8 mouse cellular contexts compared by ENCODE assay signal in the genomic region with DNA sequence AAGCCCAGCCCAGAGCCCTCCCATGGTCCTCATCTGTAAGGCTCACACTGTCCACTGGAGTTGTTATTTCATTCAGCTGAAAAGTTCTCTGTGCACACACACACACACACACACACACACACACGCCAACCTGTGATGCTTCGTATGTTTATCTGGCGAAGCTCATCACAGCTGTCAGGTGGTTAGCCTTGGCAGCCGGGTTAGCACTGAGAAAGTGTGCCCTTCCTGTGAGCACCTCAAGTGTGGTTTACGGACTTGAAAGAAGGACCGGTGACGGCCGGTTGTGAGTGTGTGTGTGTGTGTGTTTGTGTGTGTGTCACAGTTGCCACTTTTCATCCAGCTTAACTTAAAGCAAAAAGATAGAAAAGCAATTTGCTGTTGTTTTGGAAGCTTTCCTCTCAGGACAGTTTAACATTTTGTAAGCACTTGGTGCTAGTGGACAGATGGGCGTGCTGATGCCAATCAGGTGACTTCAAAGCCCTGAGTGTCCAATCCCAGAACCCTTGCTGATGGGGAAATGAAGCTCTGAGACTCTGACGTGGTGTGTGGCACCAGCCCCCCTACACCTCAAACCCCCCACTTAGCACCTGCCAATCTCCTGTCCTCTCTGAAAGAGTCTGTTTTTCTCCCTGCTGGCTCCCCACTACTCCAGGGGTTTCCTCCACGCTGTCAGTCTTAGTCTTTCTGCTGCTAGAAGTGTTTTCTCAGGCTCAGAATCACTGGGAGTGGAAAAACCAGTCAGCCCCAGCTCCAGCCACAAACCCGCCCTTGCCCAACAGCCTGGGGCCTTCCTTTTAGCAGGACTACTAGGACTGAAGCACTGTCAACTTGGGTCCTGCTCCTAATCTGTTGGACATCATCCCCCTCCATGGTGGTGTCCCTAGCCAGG.
DNase-seq lines count a peak whose midpoint lies in the region; ATAC-seq lines count a peak whose summit lies in the region.
"Had no signal": no experiment of that assay in that cellular context is flagged by ENCODE, and none has a peak within 500 bp of the region (broad histone marks: within the 10 kb centered on the region; RNA-seq: fewer than 3 reads in every experiment).

No protein-coding gene starts in this region.

- H3K4me3 ChIP-seq in intestine, embryonic 15.5 days (replicated peaks), result no peak overlapping the region
- H3K4me3 ChIP-seq in intestine, embryonic 16.5 days (ENCODE audit: low read length), result no peak overlapping the region

- no peaks in the 10 kb centered on the region for H3K36me3 ChIP-seq in intestine, embryonic 15.5 days
- H3K36me3 ChIP-seq in intestine, embryonic 16.5 days (ENCODE audit: control insufficient read depth, insufficient read depth, low read length), result no peaks in the 10 kb centered on the region

- no peaks in the 10 kb centered on the region for H3K27me3 ChIP-seq in intestine, embryonic 15.5 days (replicated peaks)
- no peaks in the 10 kb centered on the region for H3K27me3 ChIP-seq in intestine, embryonic 16.5 days (replicated peaks; ENCODE audit: control insufficient read depth, insufficient read depth, low read length)

- no peaks in the 10 kb centered on the region for H3K9me3 ChIP-seq in intestine, embryonic 15.5 days
- H3K9me3 ChIP-seq in intestine, embryonic 16.5 days (ENCODE audit: control insufficient read depth, low read length), result no peaks in the 10 kb centered on the region

- peaks cover 8% of the 10 kb centered on the region; the same call in 1 of the 2 replicates for H3K4me1 ChIP-seq in intestine, embryonic 15.5 days (replicated peaks)
- peaks cover 11% of the 10 kb centered on the region for H3K4me1 ChIP-seq in intestine, embryonic 16.5 days (ENCODE audit: control insufficient read depth, insufficient read depth, low read length)

- peak; percentile 29 for DNase-seq in 416B (ENCODE audit: low read depth)
- DNase-seq in CD8-positive naive resting alpha-beta T cell, adult 2 months (ENCODE audit: low read depth in 2 of 2, low spot score in 2 of 2), result peak; percentile 68 to 73
- no peak for DNase-seq in left cerebral cortex, adult 11 months (ENCODE audit: low spot score)
- DNase-seq in layer of hippocampus, adult 8-10 months (ENCODE audit: low spot score in 2 of 2), result no peak
- DNase-seq: layer of hippocampus, postnatal 36 days had no signal

- 0 out of 2 replicates have a peak, but pooled peaks have one; percentile 15 for ATAC-seq in intestine, embryonic 15.5 days
- ATAC-seq in intestine, embryonic 16.5 days, result no peak
- ATAC-seq in megakaryocyte, adult 5-6 weeks (ENCODE audit: poor library complexity, severe bottlenecking), result peak; percentile 49; the same call in 1 of the 2 replicates

- H3K4me2 ChIP-seq in intestine, embryonic 15.5 days (replicated peaks), result no peak overlapping the region
- no peak overlapping the region for H3K4me2 ChIP-seq in intestine, embryonic 16.5 days (ENCODE audit: low read depth, low read length)

- WGBS in intestine, embryonic 15.5 days, result 78% methylated on average over 12 of the region's 12 CpGs
- 80% methylated on average over 12 of the region's 12 CpGs for WGBS in intestine, embryonic 16.5 days

- H3K27ac ChIP-seq in intestine, embryonic 15.5 days, result no peak overlapping the region
- no peak overlapping the region for H3K27ac ChIP-seq in intestine, embryonic 16.5 days (ENCODE audit: low read length)

- H3K9ac ChIP-seq in intestine, embryonic 15.5 days, result no peak overlapping the region
- H3K9ac ChIP-seq in intestine, embryonic 16.5 days (ENCODE audit: low read depth, low read length), result no peak overlapping the region

Comparison
In these comparisons a context has a peak if more than half of its experiments do, and no peak if none do; other contexts are left out.
1. DNase-seq: peak in 416B (single experiment) and CD8-positive naive resting alpha-beta T cell, adult 2 months (2 of 2); none in left cerebral cortex, adult 11 months (single experiment) and layer of hippocampus, adult 8-10 months (0 of 2).